Mouse (Mus musculus): ENCODE measurements around the gene Slc38a1. TPM values are rescaled to one million over a fixed set of nuclear protein-coding genes. Genes with fewer than 3 reads are reported as not detected.
"Not testable (repeated sequence)": the region's sequence is repeated elsewhere in the genome, so short reads cannot be mapped to it uniquely, and the experiment has no call there.

Slc38a1 gene
- polyA plus RNA-seq, 1 experiment: not detected

GRCm38 (mm10) chr15:96634670-96635405 is 7.9 kb downstream of the Slc38a1 start:
- Histone ChIP-seq H3K4me1 (ENCODE audit: control insufficient read depth, insufficient read depth, low read length) (peaks cover 27% of the 10 kb centered on the region), H3K4me3 (ENCODE audit: insufficient read depth, low read depth, low read length) (no peak overlapping the region), H3K27ac (ENCODE audit: insufficient read depth, low read depth, low read length) (no peak overlapping the region)
- TF ChIP-seq POLR2A (IDR thresholded peaks at IDR 0.05; ENCODE audit: insufficient read depth, low read depth, low read length): no peak
- no peak for TF ChIP-seq CTCF (IDR thresholded peaks at IDR 0.05; ENCODE audit: insufficient read depth, low read depth, low read length)
- WGBS: 91% methylated on average over 19 of the region's 19 CpGs

GRCm38 (mm10) chr15:96632201-96632600 is 10.5 kb downstream of the Slc38a1 start:
- TF ChIP-seq CTCF (IDR thresholded peaks at IDR 0.05; ENCODE audit: insufficient read depth, low read depth, low read length) (no peak), POLR2A (IDR thresholded peaks at IDR 0.05; ENCODE audit: insufficient read depth, low read depth, low read length) (no peak)
- 96% methylated on average over 5 of the region's 5 CpGs for WGBS
- no peak overlapping the region for H3K4me3 ChIP-seq (ENCODE audit: insufficient read depth, low read depth, low read length)
- H3K4me1 ChIP-seq (ENCODE audit: control insufficient read depth, insufficient read depth, low read length): peaks cover 16% of the 10 kb centered on the region
- no peak overlapping the region for H3K27ac ChIP-seq (ENCODE audit: insufficient read depth, low read depth, low read length)

- WGBS: 60% methylated on average over 13 of the region's 13 CpGs
- Histone ChIP-seq H3K4me1 (ENCODE audit: control insufficient read depth, insufficient read depth, low read length) (peaks cover 17% of the 10 kb centered on the region), H3K27ac (ENCODE audit: insufficient read depth, low read depth, low read length) (no peak overlapping the region), H3K4me3 (ENCODE audit: insufficient read depth, low read depth, low read length) (no peak overlapping the region)
- no peak for TF ChIP-seq CTCF (IDR thresholded peaks at IDR 0.05; ENCODE audit: insufficient read depth, low read depth, low read length)
- no peak for TF ChIP-seq POLR2A (IDR thresholded peaks at IDR 0.05; ENCODE audit: insufficient read depth, low read depth, low read length)
Observed at GRCm38 (mm10) chr15:96631107-96631718, 11.5 kb downstream of the Slc38a1 start.

- H3K4me1 ChIP-seq (ENCODE audit: control insufficient read depth, insufficient read depth, low read length): peaks cover 12% of the 10 kb centered on the region
- H3K27ac ChIP-seq (ENCODE audit: insufficient read depth, low read depth, low read length): no peak overlapping the region
- no peak overlapping the region for H3K4me3 ChIP-seq (ENCODE audit: insufficient read depth, low read depth, low read length)
- 76% methylated on average over 7 of the region's 7 CpGs for WGBS
- TF ChIP-seq POLR2A (IDR thresholded peaks at IDR 0.05; ENCODE audit: insufficient read depth, low read depth, low read length) (no peak), CTCF (IDR thresholded peaks at IDR 0.05; ENCODE audit: insufficient read depth, low read depth, low read length) (no peak)
Observed at GRCm38 (mm10) chr15:96628256-96628655, 14.5 kb downstream of the Slc38a1 start.

- 59% methylated on average over 5 of the region's 5 CpGs for WGBS
- H3K4me3 ChIP-seq (ENCODE audit: insufficient read depth, low read depth, low read length): no peak overlapping the region
Observed at GRCm38 (mm10) chr15:96626871-96627270, 15.8 kb downstream of the Slc38a1 start.

GRCm38 (mm10) chr15:96625012-96625411 is 17.7 kb downstream of the Slc38a1 start:
- not testable (repeated sequence) for H3K4me1 ChIP-seq (ENCODE audit: control insufficient read depth, insufficient read depth, low read length)
- 92% methylated on average over 9 of the region's 9 CpGs for WGBS

More at GRCm38 (mm10) chr15:96626871-96627270, 15.8 kb downstream of the Slc38a1 start:
- H3K4me1 ChIP-seq (ENCODE audit: control insufficient read depth, insufficient read depth, low read length): peaks cover 12% of the 10 kb centered on the region
- H3K27ac ChIP-seq (ENCODE audit: insufficient read depth, low read depth, low read length): no peak overlapping the region
- TF ChIP-seq POLR2A (IDR thresholded peaks at IDR 0.05; ENCODE audit: insufficient read depth, low read depth, low read length) (no peak), CTCF (IDR thresholded peaks at IDR 0.05; ENCODE audit: insufficient read depth, low read depth, low read length) (no peak)

GRCm38 (mm10) chr15:96622376-96622775 is 20.3 kb downstream of the Slc38a1 start:
- WGBS: 88% methylated on average over 7 of the region's 7 CpGs
- H3K4me1 ChIP-seq (ENCODE audit: control insufficient read depth, insufficient read depth, low read length): peaks cover 7% of the 10 kb centered on the region; the same call in 1 of the 2 replicates
- TF ChIP-seq CTCF (IDR thresholded peaks at IDR 0.05; ENCODE audit: insufficient read depth, low read depth, low read length): no peak
- TF ChIP-seq POLR2A (IDR thresholded peaks at IDR 0.05; ENCODE audit: insufficient read depth, low read depth, low read length): no peak
- H3K4me3 ChIP-seq (ENCODE audit: insufficient read depth, low read depth, low read length): no peak overlapping the region
- no peak overlapping the region for H3K27ac ChIP-seq (ENCODE audit: insufficient read depth, low read depth, low read length)

More at GRCm38 (mm10) chr15:96625012-96625411, 17.7 kb downstream of the Slc38a1 start:
- H3K4me3 ChIP-seq (ENCODE audit: insufficient read depth, low read depth, low read length); H3K27ac ChIP-seq (ENCODE audit: insufficient read depth, low read depth, low read length): not testable (repeated sequence)

GRCm38 (mm10) chr15:96621686-96622085 is 21.0 kb downstream of the Slc38a1 start:
- H3K27ac ChIP-seq (ENCODE audit: insufficient read depth, low read depth, low read length): no peak overlapping the region
- H3K4me1 ChIP-seq (ENCODE audit: control insufficient read depth, insufficient read depth, low read length): peaks cover 6% of the 10 kb centered on the region; the same call in 1 of the 2 replicates
- 83% methylated on average over 6 of the region's 6 CpGs for WGBS
- no peak overlapping the region for H3K4me3 ChIP-seq (ENCODE audit: insufficient read depth, low read depth, low read length)
- TF ChIP-seq CTCF (IDR thresholded peaks at IDR 0.05; ENCODE audit: insufficient read depth, low read depth, low read length): no peak
- no peak for TF ChIP-seq POLR2A (IDR thresholded peaks at IDR 0.05; ENCODE audit: insufficient read depth, low read depth, low read length)

GRCm38 (mm10) chr15:96617555-96617954 is 25.2 kb downstream of the Slc38a1 start:
- H3K4me1 ChIP-seq (ENCODE audit: control insufficient read depth, insufficient read depth, low read length): peaks cover 5% of the 10 kb centered on the region; the same call in 1 of the 2 replicates
- WGBS: 93% methylated on average over 7 of the region's 7 CpGs
- TF ChIP-seq POLR2A (IDR thresholded peaks at IDR 0.05; ENCODE audit: insufficient read depth, low read depth, low read length) (no peak), CTCF (IDR thresholded peaks at IDR 0.05; ENCODE audit: insufficient read depth, low read depth, low read length) (no peak)
- H3K27ac ChIP-seq (ENCODE audit: insufficient read depth, low read depth, low read length): no peak overlapping the region
- no peak overlapping the region for H3K4me3 ChIP-seq (ENCODE audit: insufficient read depth, low read depth, low read length)

Measured in olfactory bulb, adult 2 months (tissue).